Mouse (Mus musculus): ENCODE measurements around the gene Ank3.

DNA sequence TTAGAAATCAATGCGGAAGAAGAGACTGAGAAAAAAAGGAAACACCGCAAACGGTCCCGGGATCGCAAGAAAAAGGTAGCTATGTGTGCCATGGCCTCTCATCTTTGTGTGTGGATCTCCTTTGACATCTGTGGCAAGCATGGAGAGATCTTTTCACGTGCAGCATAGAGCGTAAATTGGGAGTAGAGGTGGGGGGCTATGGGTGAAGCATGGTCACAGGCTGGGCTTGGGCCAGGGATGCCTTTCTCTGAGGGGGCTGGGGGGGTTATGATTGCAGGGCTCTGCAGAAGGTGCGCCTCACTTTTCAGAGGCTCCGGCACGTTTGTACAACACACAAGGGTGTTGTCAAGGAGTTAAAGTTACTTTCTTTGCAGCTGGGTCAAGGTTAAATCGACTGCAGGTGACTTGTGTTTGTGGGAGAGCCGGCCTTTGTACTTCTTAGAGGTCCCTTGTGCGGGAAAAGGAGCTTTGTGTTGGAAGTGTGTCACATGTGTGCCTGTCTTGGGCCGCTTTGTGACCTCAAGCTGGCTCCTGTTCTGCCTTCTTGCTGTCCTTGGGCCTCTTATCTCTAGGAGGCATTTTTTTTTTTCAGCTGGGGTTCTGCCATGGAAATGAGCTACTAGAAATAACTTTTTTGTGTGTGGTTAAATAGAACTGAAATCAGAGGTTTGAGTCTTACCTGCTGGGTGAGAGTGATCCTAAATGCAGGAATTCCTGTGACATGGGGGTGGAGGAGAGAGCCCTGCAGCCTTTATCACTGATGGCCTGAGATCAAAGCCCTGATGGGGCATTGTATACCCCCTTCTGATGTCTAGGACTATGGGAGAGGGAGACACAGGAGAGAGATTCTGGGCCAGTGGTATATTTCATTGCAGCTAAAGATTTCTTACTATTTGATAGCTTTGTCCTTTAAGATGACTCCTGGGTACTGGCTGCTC, 308.5 kb downstream of the Ank3 start:
- TF ChIP-seq CTCF (IDR thresholded peaks at IDR 0.05; ENCODE audit: insufficient read depth, low read length): no peak
- no peak for TF ChIP-seq POLR2A (IDR thresholded peaks at IDR 0.05; ENCODE audit: borderline replicate concordance, extremely low read depth, low read depth, low read length)

All from lung, adult 2 months (tissue).